Mouse (Mus musculus) heart, postnatal 36 days (tissue): ENCODE measurements around the gene Cldn16. TPM values are rescaled to one million over a fixed set of nuclear protein-coding genes. Genes with fewer than 3 reads are reported as not detected.

ENCODE experiments used
- DNase-seq, 2 experiments: peaks; one replicate each; pipeline ENCODE4 v3.0.0; 2021 to 2022
- intact Hi-C: fragments of 180-260 bp; cut with DNase I; formaldehyde crosslinking; loops from one replicate; pipeline ENCODE4 v1.15.1; 2025
- total RNA-seq, 2 experiments: library from RNA; stranded (reverse); gene quantifications; 2 replicates each; pipeline ENCODE4 v1.2.3; 2021

Gene Cldn16
- total RNA-seq, 2 experiments from 2014 or later = not detected

GRCm38 (mm10) chr16:26532287-26532686, 69.4 kb downstream of the Cldn16 start:
- intact Hi-C loops = no loop called here
- no peak for DNase-seq

Other genes with a start within 250 kb of the Cldn16 start
- under 1 TPM; 0.43 to 0.78 TPM for gene Cldn1, start 91.3 kb upstream of the Cldn16 start, total RNA-seq
- gene Tmem207, start 63.6 kb downstream of the Cldn16 start, total RNA-seq = not detected
- gene Il1rap, start 118.6 kb downstream of the Cldn16 start, total RNA-seq = 1 to 10 TPM; 3.9 to 4.1 TPM